Mouse (Mus musculus) brain, embryonic 18.5 days (tissue): Measurements from ENCODE around the gene Cox7a2.

Source experiments
- DNase-seq: peaks from one replicate; pipeline ENCODE4 v3.0.0-alpha.2; 2012; ENCODE audit warnings: low read depth, low spot score

The Cox7a2 gene

DNA sequence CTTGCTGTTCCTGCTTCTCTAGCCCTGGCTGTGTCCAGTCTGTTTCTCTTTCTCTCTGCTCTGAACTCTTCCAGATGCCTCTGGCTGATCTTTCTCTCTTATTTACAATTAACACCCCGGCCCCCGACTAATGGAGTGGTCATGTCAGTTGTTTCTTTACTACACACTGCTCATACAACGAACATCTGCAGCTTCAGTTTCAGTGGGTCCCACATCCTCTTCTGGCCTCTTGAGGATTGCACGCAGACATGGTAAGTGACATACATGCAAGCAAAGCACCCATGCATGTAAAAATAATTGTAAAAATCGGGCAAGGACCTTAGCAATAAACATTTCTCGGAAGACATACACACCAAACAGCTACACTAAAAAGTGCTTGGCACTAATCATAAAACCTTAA lies 24.1 kb downstream of the Cox7a2 start:
- DNase-seq, result no peak

DNA sequence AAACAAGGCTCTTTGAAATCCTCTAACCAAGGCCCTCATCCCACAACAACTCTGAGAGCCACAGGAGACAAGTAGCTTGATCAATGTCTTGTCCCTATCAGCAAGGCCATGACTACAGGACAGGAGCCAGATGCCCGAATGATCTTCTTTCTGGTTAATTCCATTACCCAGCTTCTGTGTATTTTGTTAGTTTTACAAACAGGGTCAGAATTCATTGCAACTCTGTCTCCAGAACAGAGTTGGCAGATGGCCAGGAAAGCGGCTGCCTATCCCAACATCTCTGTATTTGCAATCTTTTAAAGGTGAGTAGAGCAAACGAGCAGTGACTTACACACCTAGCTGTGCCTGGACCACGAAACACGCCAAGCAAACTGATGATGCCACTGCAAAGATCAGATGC lies 29.4 kb downstream of the Cox7a2 start:
- no peak for DNase-seq

DNA sequence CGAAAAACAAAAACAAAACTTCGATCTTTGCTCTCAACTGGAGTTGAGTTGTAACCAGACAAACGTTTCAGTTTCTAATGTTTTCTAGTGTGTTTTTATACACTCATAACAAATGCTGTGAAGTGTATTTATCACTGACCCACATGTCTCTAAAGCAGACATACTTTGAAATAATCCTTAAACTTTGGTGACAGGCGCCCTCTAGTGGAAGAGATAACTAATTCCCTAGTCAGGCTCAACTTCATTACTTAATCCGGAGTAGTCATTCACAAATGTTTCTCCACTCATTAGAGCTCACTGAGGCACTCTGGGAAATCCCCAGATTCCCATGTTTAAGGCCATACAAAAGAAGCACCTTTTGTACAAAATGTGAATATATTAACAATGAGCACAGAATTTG lies 36.6 kb downstream of the Cox7a2 start:
- DNase-seq, result no peak

DNA sequence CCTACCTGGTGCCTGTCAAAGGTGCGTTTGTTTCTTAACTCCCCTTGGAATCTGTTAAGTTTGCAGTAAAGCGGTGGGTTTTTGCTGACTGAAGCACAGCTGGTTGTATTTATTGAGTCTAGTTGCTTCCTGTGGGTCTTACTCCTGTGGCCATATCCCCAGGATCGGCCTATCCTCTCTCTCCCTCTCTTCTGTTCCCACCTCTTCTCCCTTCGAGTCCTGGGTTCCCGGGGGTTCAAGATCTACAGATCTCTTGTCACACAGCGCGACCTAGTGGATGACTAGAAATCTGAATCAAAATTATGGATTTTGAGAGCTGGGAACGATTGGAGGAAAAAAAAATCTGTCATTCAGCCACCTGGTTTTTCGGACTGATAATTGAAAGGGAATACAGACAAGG lies 38.6 kb downstream of the Cox7a2 start:
- no peak for DNase-seq

DNA sequence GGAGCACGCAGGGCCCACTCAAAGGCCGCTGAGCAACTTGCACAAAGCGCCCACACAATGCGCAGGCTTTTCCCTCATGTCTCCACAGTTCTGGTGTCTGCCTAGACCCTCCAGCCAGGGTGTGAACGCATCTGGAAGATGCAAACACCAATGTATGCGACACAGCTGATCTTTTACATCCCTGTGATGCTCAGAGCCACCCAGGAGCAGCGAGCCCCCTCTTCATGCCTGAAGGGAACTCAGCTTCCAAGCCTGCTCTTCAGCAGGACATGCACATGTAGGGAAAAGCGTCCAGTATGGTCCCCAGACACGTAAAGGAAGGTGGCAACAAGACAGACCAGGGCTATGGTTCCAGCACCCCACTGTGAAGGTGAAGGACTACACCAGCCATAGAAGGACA lies 39.5 kb downstream of the Cox7a2 start:
- DNase-seq, result no peak

DNA sequence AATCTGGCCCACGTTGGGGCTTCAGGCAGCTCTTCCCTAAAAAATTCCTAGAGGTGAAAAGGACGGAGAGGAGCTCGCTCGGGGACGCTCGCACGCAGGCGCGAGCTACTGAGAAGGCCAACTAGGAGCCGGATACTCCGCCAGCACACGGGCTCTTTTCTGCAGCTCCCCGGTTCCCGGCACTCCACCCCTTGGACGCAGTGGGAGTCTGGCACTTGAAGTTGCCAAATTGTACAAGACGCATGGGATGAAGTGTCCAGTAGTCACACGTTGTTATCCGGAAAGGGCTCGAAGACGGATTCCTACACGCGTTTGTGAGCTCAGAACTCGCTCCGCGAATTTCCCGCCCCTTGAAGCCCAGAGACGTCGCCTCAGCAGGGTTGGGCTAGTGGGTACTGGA lies 40.2 kb downstream of the Cox7a2 start:
- DNase-seq, result no peak

DNA sequence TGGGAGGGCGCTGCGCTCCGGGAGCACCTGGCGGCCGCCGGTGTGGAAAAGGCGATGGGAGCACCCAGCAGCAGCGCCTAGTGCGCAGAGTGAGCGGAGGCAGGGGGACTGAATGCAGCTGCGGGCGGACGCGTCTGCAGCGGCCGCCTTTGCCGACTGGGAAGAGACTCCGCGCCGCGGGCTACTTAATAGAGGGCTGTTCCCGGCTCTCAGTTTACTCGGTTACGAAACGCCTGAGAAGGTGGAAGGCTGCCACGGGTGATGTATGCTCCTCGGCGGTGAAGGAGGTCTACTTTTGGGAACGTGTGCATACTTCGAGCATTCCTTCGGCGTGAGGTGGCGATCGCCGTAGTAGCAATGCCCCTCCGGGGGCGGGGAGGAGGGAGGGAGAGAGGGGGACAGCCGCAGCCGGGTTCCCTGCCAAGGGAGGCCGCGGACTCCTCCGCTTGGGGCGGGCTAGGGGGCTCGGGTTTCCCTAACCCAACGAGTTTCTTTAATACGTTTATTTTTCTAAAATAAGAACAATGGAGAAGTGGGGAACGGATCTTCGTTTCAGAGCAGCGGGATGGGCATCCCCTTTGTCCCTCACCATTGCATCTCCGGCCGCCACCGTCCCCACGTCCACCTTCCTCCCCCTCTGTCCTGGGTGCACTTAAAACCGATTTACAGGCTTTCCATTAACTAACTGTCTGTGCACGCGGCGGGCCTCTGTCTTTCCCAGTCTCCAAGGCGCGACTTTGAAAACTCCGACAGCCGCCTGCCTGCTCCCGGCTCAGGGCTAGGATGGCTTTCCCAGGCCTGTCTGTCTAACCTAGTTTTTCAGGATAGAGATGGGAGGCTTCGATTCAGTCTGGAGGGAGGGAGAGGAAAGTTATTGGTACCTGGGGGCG lies 41.0 kb downstream of the Cox7a2 start, which contains the start of gene Col12a1:
Col12a1 (minus strand) TSS at position 351 of the 890 bp plus-strand sequence.
- DNase-seq, result no peak

DNA sequence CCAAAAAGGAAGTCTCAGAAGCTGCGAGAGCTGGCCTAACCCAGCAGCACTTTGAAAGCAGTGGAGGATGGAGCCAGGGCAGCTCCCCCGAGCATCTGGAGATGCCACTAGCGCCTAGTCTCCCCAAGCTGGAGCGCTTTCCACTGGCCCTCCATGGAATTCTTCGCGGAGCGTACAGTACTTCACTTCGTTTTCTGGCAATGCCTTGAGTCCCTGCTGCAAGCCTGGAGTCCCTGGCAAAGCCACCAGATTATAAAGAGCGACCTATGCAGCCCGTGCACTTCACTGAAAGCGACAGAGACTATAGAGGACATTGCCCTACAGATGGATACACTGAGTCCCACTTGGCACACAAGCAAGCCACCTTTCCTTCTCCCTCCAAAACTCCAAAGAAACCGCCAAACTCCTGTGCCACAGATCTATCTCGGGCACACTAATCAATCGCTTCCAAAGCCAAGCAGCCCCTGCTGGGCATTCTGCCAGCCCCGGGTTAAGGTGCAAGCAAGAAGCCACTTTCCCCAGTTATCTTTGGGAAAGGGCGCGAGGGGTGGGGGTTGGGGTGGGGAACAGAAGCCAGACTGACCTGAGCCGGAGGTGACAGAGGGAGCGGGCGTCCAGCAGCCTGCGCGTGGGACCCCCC lies 41.7 kb downstream of the Cox7a2 start:
- no peak for DNase-seq

DNA sequence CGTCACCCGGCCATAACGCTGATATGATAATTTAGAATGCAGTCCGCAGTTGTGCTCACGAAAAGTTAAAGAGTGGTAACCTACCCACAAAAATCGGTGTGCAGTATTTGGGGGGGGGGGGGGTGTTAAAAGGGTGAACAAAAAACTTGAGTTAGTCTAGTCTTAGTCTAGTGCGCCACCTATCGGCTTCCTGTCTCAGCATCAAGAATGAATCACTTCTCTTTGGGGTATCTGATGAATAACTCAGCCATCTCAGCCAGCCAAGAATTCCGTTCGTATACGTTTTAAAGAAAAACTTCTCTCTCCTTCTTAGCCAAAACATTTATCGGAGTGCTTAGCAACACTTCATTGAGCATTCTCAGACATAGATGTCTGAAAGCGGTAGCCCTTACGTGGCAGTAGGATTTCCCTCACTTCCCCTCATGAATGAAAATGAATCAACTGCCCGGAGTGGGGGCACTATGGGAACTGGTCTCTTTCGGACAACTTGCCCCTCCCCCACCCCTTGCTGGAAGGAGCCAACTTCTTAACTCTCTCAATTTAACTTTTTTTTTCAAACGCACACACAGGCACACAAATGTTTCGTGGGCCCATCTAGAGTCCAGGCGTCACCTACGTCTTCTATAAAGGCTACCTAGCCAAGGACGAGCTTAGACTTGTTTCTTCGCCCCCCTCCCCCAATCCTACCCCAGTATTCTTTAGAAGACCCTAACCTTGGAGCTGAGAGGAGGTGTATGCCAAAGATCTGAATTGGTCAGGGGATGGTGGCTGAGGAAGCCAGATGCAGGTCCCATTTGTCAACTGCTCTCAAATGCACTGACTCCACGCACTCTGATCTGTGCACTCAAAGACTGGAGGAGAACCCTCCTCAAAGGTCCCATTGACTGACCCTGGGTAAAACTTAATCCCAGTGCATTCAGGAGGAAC lies 42.5 kb downstream of the Cox7a2 start:
- peak; percentile 69 for DNase-seq

DNA sequence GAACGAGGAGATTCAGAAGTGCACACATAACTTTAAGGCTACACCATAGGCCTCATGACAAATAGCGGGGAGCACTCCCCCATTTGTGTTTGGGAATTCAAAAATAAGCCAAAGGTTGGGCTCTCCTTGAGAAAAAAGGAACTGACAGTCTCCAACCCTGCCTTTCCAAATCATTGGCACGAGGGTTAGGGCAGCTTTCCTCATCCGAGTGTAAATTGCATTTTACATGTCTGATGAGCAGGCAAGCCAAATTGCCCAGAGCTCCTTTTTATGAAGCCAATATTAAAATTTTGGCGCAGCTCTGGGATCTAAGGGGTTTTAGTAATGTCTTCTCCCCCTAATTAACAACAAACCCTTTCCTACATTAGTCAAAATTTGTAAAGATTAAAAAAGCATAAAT lies 43.2 kb downstream of the Cox7a2 start:
- DNase-seq, result no peak

DNA sequence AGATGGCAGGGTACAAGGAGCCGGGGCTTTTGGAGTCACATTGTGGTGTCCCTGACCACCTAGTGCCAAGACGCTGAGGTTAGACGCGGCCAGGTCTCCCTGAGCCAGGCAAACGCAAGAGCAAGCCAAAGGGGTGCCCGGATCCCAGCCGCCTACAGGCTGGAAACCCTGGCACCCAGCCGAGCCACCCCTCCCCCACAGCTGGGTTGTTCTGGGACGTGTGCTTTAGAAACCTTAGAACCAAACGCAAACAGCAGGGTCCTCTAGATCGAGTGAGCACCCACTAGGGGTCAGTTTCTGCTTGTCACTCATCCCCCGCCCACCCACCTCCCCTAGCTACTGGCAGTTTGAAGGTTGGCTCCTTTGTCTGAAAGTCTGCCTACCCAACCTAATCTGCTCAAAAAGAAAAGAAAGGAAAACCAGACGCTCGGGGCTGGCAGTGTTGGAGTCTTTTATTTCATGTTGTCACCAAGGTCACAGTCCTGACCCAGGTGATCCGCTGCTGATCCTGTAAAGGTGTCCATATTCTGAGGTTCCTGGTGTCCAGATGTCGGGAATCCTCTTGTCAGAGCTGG lies 45.1 kb downstream of the Cox7a2 start:
- DNase-seq, result no peak
